Mouse (Mus musculus) small intestine, adult 2 months (tissue): ENCODE results near the gene Nkd2. TPM values are rescaled to one million over a fixed set of nuclear protein-coding genes. Genes with fewer than 3 reads are reported as not detected.
A peak's percentile ranks its signal among the peaks of the same experiment; 100 is the strongest.

ENCODE experiments used
- H3K27ac ChIP-seq: fragments of 200-500 bp; 2 replicates; pipeline ENCODE4 v1.5.1; 2012; ENCODE audit warnings: low read depth, low read length, control low read depth, inconsistent platforms; ENCODE audit not compliant: insufficient read depth
- H3K27me3 ChIP-seq: fragments of 200-500 bp; 2 replicates; pipeline ENCODE4 v1.6.1; 2012; ENCODE audit warnings: mild to moderate bottlenecking, moderate library complexity, low read length, inconsistent platforms; ENCODE audit not compliant: control insufficient read depth, insufficient read depth
- H3K36me3 ChIP-seq: fragments of 200-500 bp; 2 replicates; pipeline ENCODE4 v1.6.1; 2012; ENCODE audit warnings: mild to moderate bottlenecking, low read length, control low read depth, inconsistent platforms; ENCODE audit not compliant: control insufficient read depth, insufficient read depth
- H3K4me1 ChIP-seq: fragments of 200-500 bp; 2 replicates; pipeline ENCODE4 v1.6.1; 2012; ENCODE audit warnings: low read length, inconsistent platforms, mixed read lengths; ENCODE audit not compliant: control insufficient read depth, insufficient read depth, insufficient read length
- H3K4me3 ChIP-seq: fragments of 200-500 bp; 2 replicates; pipeline ENCODE4 v1.5.1; 2012; ENCODE audit warnings: low read depth, mild to moderate bottlenecking, control low read depth, inconsistent platforms, low read length, moderate library complexity
- CTCF ChIP-seq: fragments of 200-500 bp; IDR thresholded peaks from 2 replicates; pipeline ENCODE4 v1.5.1; 2012; ENCODE audit warnings: low read depth, mild to moderate bottlenecking, control low read depth, inconsistent platforms, low read length, moderate library complexity, mixed read lengths; ENCODE audit not compliant: insufficient replicate concordance, insufficient read length; ENCODE audit errors: extremely low read depth
- POLR2A ChIP-seq: fragments of 200-500 bp; IDR thresholded peaks from 2 replicates; pipeline ENCODE4 v1.6.1; 2012; ENCODE audit warnings: low read depth, mild to moderate bottlenecking, control low read depth, inconsistent platforms, low read length, moderate library complexity
- WGBS: fragments of 180-500 bp; shearing (Covaris S2); methylation state at CpG from one replicate; pipeline ENCODE4 v1.1.7; 2018; 5-methylcytosine and 5-hydroxymethylcytosine counted together
- polyA plus RNA-seq: library from polyadenylated mRNA; depleted of rRNA; stranded (reverse); fragments of >200 nt; gene quantifications from 2 replicates; pipeline ENCODE4 v1.2.3, GENCODE M21; 2012; rRNA removed

Nkd2 gene
- 5.0 and 10.1 TPM in 2 replicates for polyA plus RNA-seq

DNA sequence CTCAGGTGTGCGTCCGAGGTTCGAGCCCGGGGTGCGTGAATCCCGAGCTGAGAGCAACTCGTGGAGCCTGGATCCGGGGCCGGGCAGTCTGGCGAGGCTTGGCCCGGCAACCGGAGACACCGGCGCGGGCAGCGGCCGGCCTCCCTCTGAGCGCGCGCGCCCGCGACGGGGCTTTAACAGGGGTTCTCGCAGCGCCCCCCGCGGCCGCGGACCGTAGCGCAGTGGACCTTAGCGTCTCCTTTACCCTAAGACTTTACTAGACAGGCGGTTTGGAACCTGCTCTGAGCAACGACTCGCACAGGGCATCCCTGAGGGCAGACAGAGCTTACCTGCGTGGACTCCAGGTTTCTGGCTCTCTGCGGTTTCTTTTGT is at the start of gene Nkd2:
Gene Nkd2, minus strand, starts transcription at position 167 of the 372 bp plus-strand sequence.
- H3K27me3 ChIP-seq, result peaks cover 10% of the 10 kb centered on the region
- 1% methylated on average over 38 of the region's 38 CpGs for WGBS
- TF ChIP-seq POLR2A, result peak; percentile 44; the same call in 1 of the 2 replicates
- TF ChIP-seq CTCF, result peak; percentile 64
- peaks cover 4% of the 10 kb centered on the region; the same call in 1 of the 2 replicates for H3K4me1 ChIP-seq
- H3K27ac ChIP-seq, result no peak within 1 kb of the TSS
- no peaks in the 10 kb centered on the region for H3K36me3 ChIP-seq
- peak within 1 kb of the TSS; percentile 76 for H3K4me3 ChIP-seq

DNA sequence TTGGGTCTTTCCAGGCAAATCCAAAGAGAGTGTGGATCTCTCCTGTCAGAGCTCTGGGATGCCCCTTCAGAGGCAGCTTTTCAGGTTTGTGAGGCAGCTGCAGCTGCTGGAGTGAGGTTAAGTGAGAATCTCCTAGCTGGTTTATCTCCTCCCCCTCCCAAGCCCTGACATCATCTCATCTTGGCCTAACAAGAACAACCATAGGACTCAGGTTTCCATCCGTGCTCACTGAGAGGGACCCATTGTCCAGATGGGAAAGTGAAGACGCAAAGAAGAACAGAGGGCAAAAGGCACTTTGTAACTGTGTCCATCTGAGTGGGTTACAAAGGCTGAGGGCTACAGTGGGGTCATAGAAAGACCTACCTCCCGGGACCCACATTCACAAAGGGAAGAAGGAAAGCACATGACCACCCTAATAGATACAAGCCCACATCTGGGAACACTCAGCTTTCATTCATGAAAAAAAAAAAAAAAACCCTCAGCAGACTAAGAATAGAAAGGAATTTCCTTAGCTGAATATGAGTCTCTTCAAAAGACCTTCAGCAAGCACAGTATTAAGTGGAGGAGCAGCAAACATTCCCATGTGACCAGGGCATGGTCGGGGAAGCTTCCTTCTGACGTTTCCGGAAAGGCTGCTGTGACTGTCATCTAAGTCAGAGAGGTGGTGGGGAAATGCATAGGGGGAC is 45.2 kb upstream of the Nkd2 start:
- no peak for TF ChIP-seq CTCF
- no peak for TF ChIP-seq POLR2A
- H3K4me1 ChIP-seq, result peaks cover 4% of the 10 kb centered on the region
- H3K36me3 ChIP-seq, result no peaks in the 10 kb centered on the region
- H3K27ac ChIP-seq, result 0 out of 2 replicates have a peak overlapping the region, but pooled peaks have one; percentile 59
- no peak overlapping the region for H3K4me3 ChIP-seq
- no peaks in the 10 kb centered on the region for H3K27me3 ChIP-seq
- 60% methylated on average over 6 of the region's 6 CpGs for WGBS

GRCm38 (mm10) chr13:73887415-73887874 is 40.0 kb upstream of the Nkd2 start:
- H3K27me3 ChIP-seq, result no peaks in the 10 kb centered on the region
- no peak for TF ChIP-seq CTCF
- no peak for TF ChIP-seq POLR2A
- WGBS, result 71% methylated on average over 4 of the region's 4 CpGs
- no peak overlapping the region for H3K4me3 ChIP-seq
- H3K4me1 ChIP-seq, result peaks cover 5% of the 10 kb centered on the region; the same call in 1 of the 2 replicates
- no peaks in the 10 kb centered on the region for H3K36me3 ChIP-seq
- no peak overlapping the region for H3K27ac ChIP-seq

GRCm38 (mm10) chr13:73886601-73887000 is 39.2 kb upstream of the Nkd2 start:
- TF ChIP-seq POLR2A (no peak), CTCF (no peak)
- H3K4me3 ChIP-seq, result no peak overlapping the region
- H3K27ac ChIP-seq, result no peak overlapping the region
- H3K4me1 ChIP-seq, result 0 out of 2 replicates have a peak, but pooled peaks cover 2% of the 10 kb centered on the region
- no peaks in the 10 kb centered on the region for H3K36me3 ChIP-seq
- H3K27me3 ChIP-seq, result no peaks in the 10 kb centered on the region
- WGBS, result 80% methylated on average over 5 of the region's 5 CpGs

DNA sequence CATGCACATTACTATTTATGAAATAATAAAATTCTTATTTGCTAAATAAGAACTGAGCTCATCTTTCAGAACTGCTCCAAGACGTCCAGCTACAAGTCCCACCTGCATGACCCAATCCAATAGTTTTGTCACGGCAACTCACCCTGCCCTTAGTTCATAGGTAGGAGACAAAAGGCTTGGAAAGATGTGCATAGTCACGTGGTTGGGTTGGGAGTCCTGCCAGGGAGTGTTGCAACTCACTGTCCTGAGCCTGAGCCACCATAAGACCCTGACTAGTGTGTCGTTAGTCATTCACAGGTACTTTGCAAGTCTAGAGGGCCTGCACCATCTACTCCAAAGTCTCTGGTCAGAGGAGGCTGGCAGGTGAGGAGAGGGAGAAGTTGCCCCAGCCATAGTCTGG is 38.6 kb upstream of the Nkd2 start:
- Histone ChIP-seq H3K4me3 (no peak overlapping the region), H3K27ac (no peak overlapping the region), H3K4me1 (0 out of 2 replicates have a peak, but pooled peaks cover 2% of the 10 kb centered on the region), H3K36me3 (no peaks in the 10 kb centered on the region), H3K27me3 (no peaks in the 10 kb centered on the region)
- TF ChIP-seq POLR2A (no peak), CTCF (no peak)
- 51% methylated on average over 4 of the region's 4 CpGs for WGBS

GRCm38 (mm10) chr13:73885656-73886055 is 38.2 kb upstream of the Nkd2 start:
- Histone ChIP-seq H3K27ac (no peak overlapping the region), H3K36me3 (no peaks in the 10 kb centered on the region), H3K4me1 (0 out of 2 replicates have a peak, but pooled peaks cover 2% of the 10 kb centered on the region), H3K27me3 (no peaks in the 10 kb centered on the region), H3K4me3 (no peak overlapping the region)
- WGBS, result 70% methylated on average over 4 of the region's 4 CpGs
- TF ChIP-seq CTCF, result no peak
- no peak for TF ChIP-seq POLR2A

- Histone ChIP-seq H3K27ac (no peak overlapping the region), H3K36me3 (no peaks in the 10 kb centered on the region), H3K27me3 (no peaks in the 10 kb centered on the region), H3K4me3 (no peak overlapping the region), H3K4me1 (0 out of 2 replicates have a peak, but pooled peaks cover 2% of the 10 kb centered on the region)
- whole genome bisulfite sequencing, result 42% methylated on average over 8 of the region's 8 CpGs
- TF ChIP-seq POLR2A, result no peak
- no peak for TF ChIP-seq CTCF
These were observed 33.9 kb upstream of the Nkd2 start for GRCm38 (mm10) chr13:73881347-73881746.
